Mouse (Mus musculus) cerebellum, adult 11 months (tissue): ENCODE measurements at regions not wholly inside any gene's neighbourhood (a gene's known extent, or its start where the extent isn't known, plus 50 kb on each side); places are given as distances from the start of the nearest gene placed in this dataset.

Experiments used
- DNase-seq: peaks from one replicate; pipeline ENCODE4 v3.0.0; 2022

GRCm38 (mm10) chr12:92509494-92509893 lies 660.5 kb upstream of the Sel1l start:
- no peak for DNase-seq

GRCm38 (mm10) chr12:92508796-92509489 lies 660.0 kb upstream of the Sel1l start:
- peak; percentile 62 for DNase-seq

GRCm38 (mm10) chr12:92483984-92484383 lies 635.0 kb upstream of the Sel1l start:
- DNase-seq = no peak

GRCm38 (mm10) chr12:92474293-92475062 lies 625.5 kb upstream of the Sel1l start:
- DNase-seq = no peak

GRCm38 (mm10) chr12:92451110-92451818 lies 602.3 kb upstream of the Sel1l start:
- no peak for DNase-seq

- no peak for DNase-seq
Measured at GRCm38 (mm10) chr12:92418458-92418857, 569.5 kb upstream of the Sel1l start.

- DNase-seq = no peak
Measured at GRCm38 (mm10) chr12:92405506-92405905, 556.5 kb upstream of the Sel1l start.

- no peak for DNase-seq
Measured at GRCm38 (mm10) chr12:92400987-92401386, 552.0 kb upstream of the Sel1l start.

GRCm38 (mm10) chr12:92386195-92386594 lies 537.2 kb upstream of the Sel1l start:
- DNase-seq = no peak

GRCm38 (mm10) chr12:92384266-92384937 lies 535.4 kb upstream of the Sel1l start:
- no peak for DNase-seq

GRCm38 (mm10) chr12:92379130-92379529 lies 530.2 kb upstream of the Sel1l start:
- no peak for DNase-seq

GRCm38 (mm10) chr12:92365926-92366325 lies 517.0 kb upstream of the Sel1l start:
- no peak for DNase-seq

- no peak for DNase-seq
Measured at GRCm38 (mm10) chr12:92353386-92354257, 504.7 kb upstream of the Sel1l start.

- DNase-seq = no peak
Measured at GRCm38 (mm10) chr12:92318241-92318640, 469.3 kb upstream of the Sel1l start.

GRCm38 (mm10) chr12:92317609-92318008 lies 468.7 kb upstream of the Sel1l start:
- no peak for DNase-seq

- no peak for DNase-seq
Measured at GRCm38 (mm10) chr12:92316285-92316684, 467.3 kb upstream of the Sel1l start.

- no peak for DNase-seq
Measured at GRCm38 (mm10) chr12:92315820-92316219, 466.9 kb upstream of the Sel1l start.

GRCm38 (mm10) chr12:92302951-92303591 lies 454.1 kb upstream of the Sel1l start:
- DNase-seq = peak; percentile 57

GRCm38 (mm10) chr12:92294887-92295286 lies 445.9 kb upstream of the Sel1l start:
- DNase-seq = no peak

GRCm38 (mm10) chr12:92293341-92293720 lies 444.4 kb upstream of the Sel1l start:
- DNase-seq = no peak

- DNase-seq = no peak
Measured at GRCm38 (mm10) chr12:92292460-92293340, 443.7 kb upstream of the Sel1l start.
